Mouse (Mus musculus) forebrain, postnatal 0 days (tissue): ENCODE data around the gene Spns3. TPM values are rescaled to one million over a fixed set of nuclear protein-coding genes. Genes with fewer than 3 reads are reported as not detected.

Experiments used
- ATAC-seq: fragments of 200-750 bp; cut with Nextera tagmentation; 2 replicates; pipeline ENCODE4 v1.8.0; 2017; ENCODE audit warnings: mild to moderate bottlenecking, moderate library complexity
- DNase-seq: peaks from one replicate; pipeline ENCODE4 v3.0.0-alpha.2; 2015
- H3K27ac ChIP-seq: fragments of 300-500 bp; sonication (generic); 2 replicates; pipeline ENCODE4 v1.5.1; 2014; ENCODE audit warnings: low read depth, mild to moderate bottlenecking, antibody characterized with exemption, low read length, moderate library complexity, mixed read lengths
- H3K27me3 ChIP-seq: fragments of 300-500 bp; sonication (generic); 2 replicates; pipeline ENCODE4 v1.6.1; 2014; ENCODE audit warnings: mild to moderate bottlenecking, low read length, mixed read lengths; ENCODE audit not compliant: insufficient read depth
- H3K36me3 ChIP-seq: fragments of 300-500 bp; sonication (generic); 2 replicates; pipeline ENCODE4 v1.6.1; 2014; ENCODE audit warnings: mild to moderate bottlenecking, moderate library complexity; ENCODE audit not compliant: insufficient read depth
- H3K4me1 ChIP-seq: fragments of 300-500 bp; sonication (generic); 2 replicates; pipeline ENCODE4 v1.6.1; 2014; ENCODE audit warnings: antibody characterized with exemption; ENCODE audit not compliant: insufficient read depth
- H3K4me2 ChIP-seq: fragments of 300-500 bp; sonication (generic); 2 replicates; pipeline ENCODE4 v1.6.1; 2014; ENCODE audit warnings: low read depth, mild to moderate bottlenecking, moderate library complexity
- H3K4me3 ChIP-seq: fragments of 300-500 bp; sonication (generic); 2 replicates; pipeline ENCODE4 v1.5.1; 2014; ENCODE audit warnings: low read depth, low read length, mixed read lengths
- H3K9ac ChIP-seq: fragments of 300-500 bp; sonication (generic); 2 replicates; pipeline ENCODE4 v1.6.1; 2014; ENCODE audit warnings: mild to moderate bottlenecking
- H3K9me3 ChIP-seq: fragments of 300-500 bp; sonication (generic); 2 replicates; pipeline ENCODE4 v1.6.1; 2016; ENCODE audit warnings: low read length
- CTCF ChIP-seq: sonication (generic); IDR thresholded peaks from 2 replicates; pipeline ENCODE4 v1.5.1; 2016; ENCODE audit warnings: antibody characterized with exemption, control low read depth, low read depth
- WGBS: fragments of 180-500 bp; shearing (Covaris S2); extraction: QIAGEN DNeasy Blood & Tissue Kit; methylation state at CpG from one replicate; pipeline ENCODE4 v1.1.7; 2014; 5-methylcytosine and 5-hydroxymethylcytosine counted together
- polyA plus RNA-seq: library from polyadenylated mRNA; unstranded; fragments of >200 nt; fragmentation: Nextera tagmentation; extraction: Ambion mirVana; gene quantifications from 2 replicates; pipeline ENCODE4 v1.2.1, GENCODE M21; 2015
- total RNA-seq: library from RNA; depleted of rRNA; stranded (reverse); fragments of >200 nt; gene quantifications from 2 replicates; pipeline ENCODE4 v1.2.3, GENCODE M21; 2014

The Spns3 gene
- total and polyA plus RNA-seq, 2 experiments from 2014 or later, result 0.07 TPM; not detected in 1

DNA sequence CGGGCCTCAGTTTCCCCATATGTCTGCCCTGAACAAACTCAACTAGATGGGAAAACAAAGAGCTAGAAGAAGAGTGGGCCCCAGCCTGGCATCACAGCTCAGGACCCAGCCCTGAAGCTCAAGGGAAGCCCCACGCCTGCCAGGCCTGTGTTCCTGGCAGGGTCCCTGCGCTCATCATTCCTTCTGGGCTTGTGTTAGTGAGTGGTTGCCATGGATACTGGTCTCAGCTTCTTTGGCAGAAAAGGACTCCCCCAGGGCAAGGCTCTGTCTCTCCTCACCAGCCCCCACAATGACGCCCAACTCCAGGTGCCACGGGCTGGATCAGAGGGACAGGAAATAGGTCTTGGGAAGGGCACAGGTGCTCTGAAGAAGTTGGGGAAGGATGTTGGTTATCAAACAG, 65.1 kb downstream of the Spns3 start:
- ATAC-seq, result 0 out of 2 replicates have a peak, but pooled peaks have one; percentile 16
- peak; percentile 80 for DNase-seq
- no peak for TF ChIP-seq CTCF
- H3K27ac ChIP-seq, result no peak overlapping the region
- peaks cover 23% of the 10 kb centered on the region for H3K4me1 ChIP-seq
- no peaks in the 10 kb centered on the region for H3K27me3 ChIP-seq
- no peak overlapping the region for H3K9ac ChIP-seq
- no peak overlapping the region for H3K4me3 ChIP-seq
- no peaks in the 10 kb centered on the region for H3K9me3 ChIP-seq
- peak overlapping the region; percentile 5; the same call in 1 of the 2 replicates for H3K4me2 ChIP-seq
- 26% methylated on average over 5 of the region's 5 CpGs for WGBS
- no peaks in the 10 kb centered on the region for H3K36me3 ChIP-seq

DNA sequence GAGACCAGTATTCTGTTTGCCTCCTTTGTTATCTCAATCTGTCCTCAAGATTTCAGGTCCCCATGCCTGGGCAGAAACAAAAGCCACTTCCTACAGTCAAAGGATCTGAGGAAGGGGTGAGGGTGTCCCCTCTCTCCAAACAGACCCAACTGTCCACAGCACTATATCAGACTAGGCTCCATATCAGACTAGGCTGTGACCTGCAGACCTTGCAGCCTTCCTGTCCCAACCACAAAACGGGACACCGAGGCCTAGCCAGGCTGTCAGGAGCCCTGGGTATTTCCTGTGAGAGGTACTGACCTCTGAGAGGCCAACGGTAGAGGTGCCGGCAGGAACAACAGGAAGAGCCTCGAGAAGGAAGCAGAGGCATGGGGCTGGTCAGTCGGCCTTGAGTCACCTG, 65.8 kb downstream of the Spns3 start:
- ATAC-seq (no peak), DNase-seq (no peak)
- 80% methylated on average over 6 of the region's 6 CpGs for WGBS
- H3K9me3 ChIP-seq, result no peaks in the 10 kb centered on the region
- H3K9ac ChIP-seq, result no peak overlapping the region
- H3K4me1 ChIP-seq, result peaks cover 23% of the 10 kb centered on the region
- no peak overlapping the region for H3K27ac ChIP-seq
- H3K36me3 ChIP-seq, result no peaks in the 10 kb centered on the region
- no peak overlapping the region for H3K4me3 ChIP-seq
- no peak overlapping the region for H3K4me2 ChIP-seq
- no peaks in the 10 kb centered on the region for H3K27me3 ChIP-seq
- TF ChIP-seq CTCF, result no peak

DNA sequence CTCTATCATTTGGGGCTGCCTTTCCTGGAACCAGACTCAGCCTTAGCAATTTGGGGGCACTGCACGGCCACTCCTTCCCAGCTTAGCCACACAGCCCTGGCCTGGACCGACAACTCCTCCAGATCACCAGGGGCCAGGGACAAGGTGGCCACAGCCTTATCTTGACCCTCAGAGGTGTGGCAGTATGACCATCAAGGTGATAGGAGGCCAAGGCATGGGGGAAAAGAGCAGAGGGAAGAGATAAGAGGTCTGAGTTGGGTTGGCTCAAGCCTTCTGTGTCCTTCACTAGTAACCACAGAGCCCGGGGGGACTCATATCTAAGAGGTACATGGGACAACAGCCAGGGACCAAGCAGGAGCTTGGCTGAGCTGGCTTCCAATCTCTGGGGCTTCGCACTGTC, 68.4 kb downstream of the Spns3 start:
- no peak for ATAC-seq
- WGBS, result 82% methylated on average over 4 of the region's 4 CpGs
- H3K4me1 ChIP-seq, result peaks cover 14% of the 10 kb centered on the region
- H3K36me3 ChIP-seq, result no peaks in the 10 kb centered on the region
- no peaks in the 10 kb centered on the region for H3K27me3 ChIP-seq
- no peak overlapping the region for H3K4me2 ChIP-seq
- no peak overlapping the region for H3K4me3 ChIP-seq
- H3K9ac ChIP-seq, result no peak overlapping the region
- TF ChIP-seq CTCF, result no peak
- no peak overlapping the region for H3K27ac ChIP-seq
- no peak for DNase-seq
- no peaks in the 10 kb centered on the region for H3K9me3 ChIP-seq

DNA sequence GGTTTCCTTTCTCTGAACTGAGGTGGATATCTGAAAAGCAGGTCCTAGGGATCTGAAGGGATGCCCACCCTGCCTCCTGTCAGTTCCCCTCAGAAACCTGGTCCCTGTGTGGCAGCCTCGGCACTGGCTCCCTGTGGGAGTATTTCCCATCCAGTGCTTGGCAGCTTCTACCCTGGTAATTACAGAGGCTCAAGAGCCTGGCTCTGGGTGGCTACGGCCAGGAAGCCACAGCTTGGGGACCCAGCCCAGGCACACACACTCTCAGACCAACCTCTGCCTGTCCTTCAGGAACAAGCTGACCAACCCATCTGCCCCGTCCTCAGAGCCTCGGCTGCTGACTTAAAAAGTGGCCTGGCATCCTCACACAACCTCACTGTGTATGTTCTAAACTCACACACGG, 69.0 kb downstream of the Spns3 start:
- no peak overlapping the region for H3K27ac ChIP-seq
- H3K27me3 ChIP-seq, result no peaks in the 10 kb centered on the region
- no peaks in the 10 kb centered on the region for H3K36me3 ChIP-seq
- peaks cover 14% of the 10 kb centered on the region for H3K4me1 ChIP-seq
- DNase-seq (no peak), ATAC-seq (no peak)
- no peak overlapping the region for H3K9ac ChIP-seq
- 65% methylated on average over 5 of the region's 5 CpGs for WGBS
- no peak for TF ChIP-seq CTCF
- H3K4me3 ChIP-seq, result no peak overlapping the region
- no peak overlapping the region for H3K4me2 ChIP-seq
- H3K9me3 ChIP-seq, result no peaks in the 10 kb centered on the region

DNA sequence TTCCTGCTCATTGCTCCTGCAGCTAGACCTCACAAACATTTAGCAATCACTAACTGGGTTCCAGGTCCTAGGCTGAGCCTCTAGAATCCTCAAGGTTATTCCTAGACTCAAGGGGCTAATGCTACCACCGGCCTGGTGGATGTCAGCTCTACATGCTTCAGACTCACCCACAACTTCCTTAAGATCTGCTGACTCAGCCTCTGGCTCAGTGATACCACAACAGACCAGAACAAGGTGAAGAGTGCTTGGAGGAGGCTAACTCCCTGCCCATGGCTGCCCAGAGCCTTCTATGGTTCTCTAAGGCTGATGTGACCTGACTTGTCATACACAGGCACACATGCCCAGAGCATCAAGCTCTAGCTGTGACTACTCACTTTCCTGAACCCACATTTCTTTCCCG, 70.8 kb downstream of the Spns3 start:
- Histone ChIP-seq H3K9me3 (no peaks in the 10 kb centered on the region), H3K27ac (no peak overlapping the region), H3K4me2 (no peak overlapping the region), H3K4me1 (peaks cover under 1% of the 10 kb centered on the region), H3K4me3 (no peak overlapping the region), H3K27me3 (no peaks in the 10 kb centered on the region), H3K9ac (no peak overlapping the region), H3K36me3 (no peaks in the 10 kb centered on the region; the same call in 1 of the 2 replicates)
- WGBS, result 94% methylated on average over 2 of the region's 2 CpGs
- no peak for TF ChIP-seq CTCF
- no peak for DNase-seq
- ATAC-seq, result no peak

DNA sequence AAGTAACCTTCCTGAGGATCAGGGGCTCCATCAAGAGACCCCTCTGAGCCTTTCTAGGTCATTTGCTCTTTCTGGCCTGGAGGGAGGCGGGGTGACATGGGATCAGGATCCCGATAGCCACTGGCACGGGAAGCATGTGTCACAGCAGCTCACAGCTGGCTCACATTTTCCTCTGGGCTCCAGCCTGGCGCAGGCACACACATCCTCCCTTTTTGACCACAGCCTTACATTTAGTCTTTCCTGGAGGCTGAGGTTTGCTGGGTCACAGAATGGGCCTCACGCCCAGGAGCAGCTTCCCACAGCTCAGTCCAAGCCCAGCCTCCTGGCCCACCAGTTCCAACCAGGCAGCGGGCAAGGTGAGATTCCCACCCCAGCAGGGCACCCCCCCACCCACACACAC, 72.1 kb downstream of the Spns3 start:
- H3K36me3 ChIP-seq, result peaks cover 8% of the 10 kb centered on the region; the same call in 1 of the 2 replicates
- no peak for TF ChIP-seq CTCF
- DNase-seq (no peak), ATAC-seq (no peak)
- no peaks in the 10 kb centered on the region for H3K27me3 ChIP-seq
- no peaks in the 10 kb centered on the region for H3K4me1 ChIP-seq
- no peak overlapping the region for H3K4me3 ChIP-seq
- no peak overlapping the region for H3K27ac ChIP-seq
- H3K9me3 ChIP-seq, result no peaks in the 10 kb centered on the region
- H3K9ac ChIP-seq, result no peak overlapping the region
- WGBS, result 80% methylated on average over 6 of the region's 6 CpGs
- H3K4me2 ChIP-seq, result no peak overlapping the region

DNA sequence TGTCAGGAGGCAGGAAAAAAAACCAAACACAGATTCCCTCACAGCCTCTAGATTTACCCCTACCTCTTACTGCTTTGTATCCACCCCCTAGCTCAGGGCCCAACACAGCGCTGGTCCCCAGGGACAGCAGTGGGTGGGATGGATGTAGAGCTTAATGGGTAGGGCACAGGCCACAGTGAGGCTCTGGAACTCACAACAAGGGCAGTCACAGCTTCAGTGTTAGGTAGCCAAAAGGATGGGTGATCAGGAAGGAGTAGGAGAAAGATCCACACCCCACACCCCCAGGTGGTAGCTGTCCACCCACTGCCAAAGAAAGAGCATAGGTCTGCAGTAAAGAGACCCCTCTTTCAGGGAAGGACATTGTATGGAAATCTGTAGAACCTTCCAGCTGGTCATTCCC, 72.7 kb downstream of the Spns3 start:
- Histone ChIP-seq H3K4me2 (no peak overlapping the region), H3K9me3 (no peaks in the 10 kb centered on the region), H3K27ac (no peak overlapping the region), H3K27me3 (no peaks in the 10 kb centered on the region), H3K4me1 (no peaks in the 10 kb centered on the region), H3K36me3 (peaks cover 14% of the 10 kb centered on the region; the same call in 1 of the 2 replicates), H3K4me3 (no peak overlapping the region), H3K9ac (no peak overlapping the region)
- DNase-seq, result no peak
- TF ChIP-seq CTCF, result no peak
- ATAC-seq, result no peak
- whole genome bisulfite sequencing, result 96% methylated on average over 1 of the region's 1 CpGs

DNA sequence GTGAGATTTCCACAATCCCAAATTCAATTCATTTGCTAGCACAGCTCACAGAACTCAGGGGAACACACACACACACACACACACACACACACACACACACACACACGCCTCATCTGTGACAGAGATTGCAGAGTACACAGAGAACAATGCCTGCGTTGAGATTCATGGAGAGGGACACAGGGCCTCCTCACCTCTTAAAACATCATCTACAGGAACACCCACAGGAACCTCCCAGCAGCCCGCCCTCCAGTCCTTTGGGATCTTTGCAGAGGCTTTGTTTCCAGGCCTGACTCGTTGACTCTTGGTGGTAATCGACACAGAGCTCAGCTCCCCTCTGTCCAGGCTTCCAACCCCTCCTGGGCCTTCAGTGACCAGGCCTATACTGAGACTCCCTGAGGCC, 73.1 kb downstream of the Spns3 start:
- peaks cover 18% of the 10 kb centered on the region; the same call in 1 of the 2 replicates for H3K36me3 ChIP-seq
- no peak for TF ChIP-seq CTCF
- H3K4me1 ChIP-seq, result no peaks in the 10 kb centered on the region
- no peak overlapping the region for H3K27ac ChIP-seq
- DNase-seq (no peak), ATAC-seq (no peak)
- no peaks in the 10 kb centered on the region for H3K27me3 ChIP-seq
- no peaks in the 10 kb centered on the region for H3K9me3 ChIP-seq
- no peak overlapping the region for H3K4me2 ChIP-seq
- H3K9ac ChIP-seq, result no peak overlapping the region
- H3K4me3 ChIP-seq, result no peak overlapping the region
- 51% methylated on average over 5 of the region's 5 CpGs for WGBS
